Mouse (Mus musculus) right cerebral cortex, postnatal 14 days (tissue): ENCODE measurements around the gene Fam129a.

Source experiments
- DNase-seq: peaks from one replicate; pipeline ENCODE4 v3.0.0; 2022

Gene Fam129a

GRCm38 (mm10) chr1:151754881-151755659 is 184.1 kb downstream of the Fam129a start, which contains the start of gene Edem3:
TSS of gene Edem3 (plus strand) at chr1:151755371.
- DNase-seq: peak; percentile 97

- DNase-seq: no peak
Measured at GRCm38 (mm10) chr1:151755660-151756424, 184.9 kb downstream of the Fam129a start.

GRCm38 (mm10) chr1:151756425-151756728 is 185.4 kb downstream of the Fam129a start:
- DNase-seq: no peak

DNA sequence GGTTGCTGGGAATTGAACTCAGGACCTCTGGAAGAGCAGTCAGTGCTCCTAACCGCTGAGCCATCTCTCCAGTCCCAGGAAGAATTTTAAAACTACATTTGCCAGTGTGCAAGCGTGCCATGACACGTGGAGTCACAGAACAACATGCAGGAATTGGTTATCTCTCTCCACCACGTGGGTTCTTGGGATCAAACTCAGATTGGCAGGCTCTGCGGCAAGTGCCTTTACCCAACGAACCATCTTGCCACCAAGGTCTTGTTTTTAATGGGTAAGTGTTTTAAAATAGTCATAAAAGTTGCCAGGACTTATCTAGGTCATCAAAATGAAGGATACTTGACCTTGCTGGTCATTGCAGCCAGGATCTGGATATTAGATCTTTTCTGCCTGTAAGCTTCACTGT is 187.3 kb downstream of the Fam129a start:
- no peak for DNase-seq

- no peak for DNase-seq
Measured at GRCm38 (mm10) chr1:151758991-151759390, 188.0 kb downstream of the Fam129a start.

DNA sequence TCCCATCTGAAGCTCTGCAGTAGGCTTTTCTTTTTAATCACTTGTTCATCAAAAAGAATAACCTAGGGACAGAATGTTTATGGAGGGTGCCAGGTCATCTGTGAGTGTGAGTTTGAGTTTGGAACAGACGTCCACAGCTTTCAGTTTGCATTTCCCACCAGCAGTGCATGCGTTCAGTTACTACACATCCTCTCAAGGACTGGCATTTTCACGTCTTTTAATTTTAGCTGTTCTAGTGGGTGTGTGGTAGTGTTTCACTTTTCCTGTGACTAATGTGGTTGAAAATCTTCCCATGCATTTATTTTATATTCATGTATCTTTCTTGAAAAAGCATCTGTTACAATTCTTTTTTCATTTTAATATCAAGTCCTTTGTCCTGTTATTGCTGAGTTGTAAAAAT is 193.2 kb downstream of the Fam129a start:
- DNase-seq: no peak

GRCm38 (mm10) chr1:151766166-151766565 is 195.2 kb downstream of the Fam129a start:
- DNase-seq: no peak

- no peak for DNase-seq
Measured at GRCm38 (mm10) chr1:151766976-151767654, 196.1 kb downstream of the Fam129a start.

DNA sequence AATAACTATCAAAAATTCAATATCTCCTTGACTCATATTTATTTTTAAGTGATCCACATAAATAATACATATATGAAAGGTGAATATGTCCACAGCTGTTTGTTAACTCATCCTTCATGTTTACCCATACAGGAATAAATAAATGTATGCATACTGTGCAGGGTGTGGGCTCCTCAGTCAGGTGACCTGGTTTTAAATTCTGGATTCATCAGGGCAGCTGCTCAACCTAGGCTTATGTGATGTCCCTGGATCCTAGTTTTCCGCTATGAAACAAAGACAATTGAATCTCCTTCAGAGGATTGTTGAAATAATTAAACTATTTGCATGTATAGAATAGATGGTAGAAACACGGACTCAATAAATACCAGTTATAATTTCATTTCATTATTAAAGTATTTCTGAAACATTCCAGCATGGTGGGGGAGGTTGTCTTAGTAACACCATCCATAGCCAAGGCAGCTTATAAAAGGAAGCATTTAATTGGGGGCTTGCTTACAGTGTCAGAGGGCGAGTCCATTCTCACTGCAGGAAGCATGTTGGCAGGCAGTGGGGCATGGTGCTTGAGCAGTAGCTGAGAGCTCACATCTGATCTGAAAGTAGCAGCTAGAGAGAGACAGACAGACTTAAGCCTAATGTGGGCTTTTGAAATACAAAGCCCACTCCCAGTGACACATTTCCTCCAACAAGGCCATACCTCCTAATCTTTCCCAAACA is 198.4 kb downstream of the Fam129a start:
- no peak for DNase-seq
